ENCODE assay signal across 7 mouse cellular contexts in genomic region chr11:87357317-87358300, GRCm38 (mm10). TPM values are rescaled to one million over a fixed set of nuclear protein-coding genes. Genes with fewer than 3 reads are reported as not detected.
DNase-seq lines count a peak whose midpoint lies in the region; ATAC-seq and TF ChIP-seq lines count a peak whose summit lies in the region.

No protein-coding gene starts in this region.

- H3K36me3 ChIP-seq in midbrain, embryonic 10.5 days = peaks cover 17% of the 10 kb centered on the region; the same call in 1 of the 2 replicates
- H3K36me3 ChIP-seq in stomach, postnatal 0 days (ENCODE audit: control insufficient read depth, insufficient read depth, low read length) = no peaks in the 10 kb centered on the region

- H3K4me3 ChIP-seq in midbrain, embryonic 10.5 days = peak overlapping the region; percentile 95
- peak overlapping the region; percentile 68 for H3K4me3 ChIP-seq in stomach, postnatal 0 days (ENCODE audit: low read depth, low read length)

- no peak for TF ChIP-seq CTCF in brain, embryonic 14.5 days (IDR thresholded peaks at IDR 0.05; ENCODE audit: borderline replicate concordance, extremely low read depth, insufficient read depth, insufficient read length)
- no peak for TF ChIP-seq CTCF in stomach, postnatal 0 days (IDR thresholded peaks at IDR 0.05; ENCODE audit: low read depth)

- peak; percentile 19 for DNase-seq in urinary bladder, adult 2 months (ENCODE audit: low spot score)
- no peak for DNase-seq in urinary bladder, postnatal 36 days (ENCODE audit: low spot score in 2 of 2)
- peak; percentile 61 for DNase-seq in brain, embryonic 14.5 days (ENCODE audit: low read depth)
- DNase-seq in frontal cortex, postnatal 36 days (ENCODE audit: low spot score in 2 of 2) = peak; percentile 19 to 36
- DNase-seq in kidney, postnatal 14 days = peak; percentile 3
- peak; percentile 45 for DNase-seq in midbrain, embryonic 10.5 days (ENCODE audit: low spot score)
- DNase-seq in stomach, postnatal 0 days (ENCODE audit: low spot score) = peak; percentile 14

- peaks cover 18% of the 10 kb centered on the region for H3K27me3 ChIP-seq in midbrain, embryonic 10.5 days (ENCODE audit: low read depth, poor library complexity, severe bottlenecking)
- H3K27me3 ChIP-seq in stomach, postnatal 0 days (ENCODE audit: control insufficient read depth, insufficient read depth, low read length) = peaks cover 4% of the 10 kb centered on the region; the same call in 1 of the 2 replicates

- WGBS in midbrain, embryonic 10.5 days = 7% methylated on average over 31 of the region's 31 CpGs
- 8% methylated on average over 31 of the region's 31 CpGs for WGBS in stomach, postnatal 0 days

- ATAC-seq in stomach, postnatal 0 days (ENCODE audit: low FRiP score, low TSS enrichment) = 0 out of 2 replicates have a peak, but pooled peaks have one; percentile 10

- peak overlapping the region; percentile 56 for H3K9ac ChIP-seq in stomach, postnatal 0 days (ENCODE audit: low read length)

- TF ChIP-seq EP300 in stomach, postnatal 0 days (optimal IDR thresholded peaks at IDR 0.05) = no peak

- TF ChIP-seq POLR2A in brain, embryonic 14.5 days (IDR thresholded peaks at IDR 0.05; ENCODE audit: borderline replicate concordance, extremely low read depth, insufficient read depth, insufficient read length, poor library complexity, severe bottlenecking) = no peak

- peak overlapping the region; percentile 97 for H3K4me2 ChIP-seq in stomach, postnatal 0 days (replicated peaks; ENCODE audit: low read depth)

- peak overlapping the region; percentile 90 for H3K27ac ChIP-seq in midbrain, embryonic 10.5 days (replicated peaks)
- H3K27ac ChIP-seq in stomach, postnatal 0 days (replicated peaks) = no peak overlapping the region

- no peaks in the 10 kb centered on the region for H3K9me3 ChIP-seq in midbrain, embryonic 10.5 days (replicated peaks)
- no peaks in the 10 kb centered on the region for H3K9me3 ChIP-seq in stomach, postnatal 0 days (ENCODE audit: control insufficient read depth, low read length)

- H3K4me1 ChIP-seq in midbrain, embryonic 10.5 days = peaks cover 29% of the 10 kb centered on the region
- 0 out of 2 replicates have a peak, but pooled peaks cover 2% of the 10 kb centered on the region for H3K4me1 ChIP-seq in stomach, postnatal 0 days (replicated peaks; ENCODE audit: control insufficient read depth, insufficient read depth)

RNA-seq across cellular contexts. Expression of gene Ppm1e, which starts 1.2 kb away (rescaled TPM):
- polyA plus RNA-seq in urinary bladder, adult 2 months (2012; rRNA removed) = 2.4 and 3.4 TPM in 2 replicates
- 41.6 and 50.9 TPM in 2 replicates for polyA plus RNA-seq in brain, embryonic 14.5 days (2012; rRNA removed)
- polyA plus RNA-seq in midbrain, embryonic 10.5 days (2016; fragmentation: Nextera tagmentation; extraction: Ambion mirVana) = 5.8 and 8.5 TPM in 2 replicates
- 0.84 and 1.1 TPM in 2 replicates for polyA plus RNA-seq in stomach, postnatal 0 days (2015; fragmentation: Nextera tagmentation; extraction: Ambion mirVana)

RNA-seq across cellular contexts. Expression of gene Rad51c, which starts 47.1 kb away (rescaled TPM):
- 1.0 and 1.2 TPM in 2 replicates for polyA plus RNA-seq in urinary bladder, adult 2 months (2012; rRNA removed)
- polyA plus RNA-seq in brain, embryonic 14.5 days (2012; rRNA removed) = 5.9 and 7.6 TPM in 2 replicates
- 13.1 and 15.1 TPM in 2 replicates for polyA plus RNA-seq in midbrain, embryonic 10.5 days (2016; fragmentation: Nextera tagmentation; extraction: Ambion mirVana)
- 1.7 and 1.8 TPM in 2 replicates for polyA plus RNA-seq in stomach, postnatal 0 days (2015; fragmentation: Nextera tagmentation; extraction: Ambion mirVana)

RNA-seq across cellular contexts. Expression of gene Tex14, which starts 47.3 kb away (rescaled TPM):
- polyA plus RNA-seq in urinary bladder, adult 2 months (2012; rRNA removed) = 0.93 and 2.8 TPM in 2 replicates
- 0.32 and 1.1 TPM in 2 replicates for polyA plus RNA-seq in brain, embryonic 14.5 days (2012; rRNA removed)
- polyA plus RNA-seq in midbrain, embryonic 10.5 days (2016; fragmentation: Nextera tagmentation; extraction: Ambion mirVana) = 0.37 TPM in 1 of 2 replicates, not detected in the other
- polyA plus RNA-seq in stomach, postnatal 0 days (2015; fragmentation: Nextera tagmentation; extraction: Ambion mirVana) = 0.98 and 1.6 TPM in 2 replicates

Comparison
In these comparisons a context has a peak if more than half of its experiments do, and no peak if none do; other contexts are left out.
1. DNase-seq: peak in urinary bladder, adult 2 months (single experiment), brain, embryonic 14.5 days (single experiment), frontal cortex, postnatal 36 days (2 of 2), kidney, postnatal 14 days (single experiment), midbrain, embryonic 10.5 days (single experiment) and stomach, postnatal 0 days (single experiment); none in urinary bladder, postnatal 36 days (0 of 2).